Mouse (Mus musculus) megakaryocyte, embryonic 14.5 days (primary cell): ENCODE results near the gene Tnn.

ENCODE experiments used
- FLI1 ChIP-seq: IDR thresholded peaks from 2 replicates; pipeline ENCODE4 v1.6.1; 2012; ENCODE audit warnings: low read length, inconsistent platforms, mixed read lengths
- GATA1 ChIP-seq: IDR thresholded peaks from 3 replicates; pipeline ENCODE4 v1.6.1; 2012; ENCODE audit warnings: mixed read lengths, low read length, inconsistent platforms, borderline replicate concordance

GRCm38 (mm10) chr1:160082647-160083046 lies 70.7 kb downstream of the Tnn start:
- TF ChIP-seq GATA1 (no peak), FLI1 (no peak)
